Mouse (Mus musculus): ENCODE data around the gene Nell2.

Nell2 gene

GRCm38 (mm10) chr15:95334323-95335296, 193.7 kb downstream of the Nell2 start:
- peak; percentile 40 for DNase-seq (ENCODE audit: low read depth, low spot score)

- no peak for DNase-seq (ENCODE audit: low read depth, low spot score)
These were observed 195.1 kb downstream of the Nell2 start for GRCm38 (mm10) chr15:95333229-95333628.

GRCm38 (mm10) chr15:95330926-95331325, 197.4 kb downstream of the Nell2 start:
- DNase-seq (ENCODE audit: low read depth, low spot score) = no peak

- no peak for DNase-seq (ENCODE audit: low read depth, low spot score)
These were observed 205.6 kb downstream of the Nell2 start for GRCm38 (mm10) chr15:95322744-95323143.

GRCm38 (mm10) chr15:95316626-95317025, 211.7 kb downstream of the Nell2 start:
- DNase-seq (ENCODE audit: low read depth, low spot score) = no peak

GRCm38 (mm10) chr15:95314808-95315145, 213.6 kb downstream of the Nell2 start:
- DNase-seq (ENCODE audit: low read depth, low spot score) = no peak

GRCm38 (mm10) chr15:95314121-95314807, 214.1 kb downstream of the Nell2 start:
- DNase-seq (ENCODE audit: low read depth, low spot score) = peak; percentile 37

- no peak for DNase-seq (ENCODE audit: low read depth, low spot score)
These were observed 215.1 kb downstream of the Nell2 start for GRCm38 (mm10) chr15:95313286-95313685.

GRCm38 (mm10) chr15:95304102-95304501, 224.3 kb downstream of the Nell2 start:
- DNase-seq (ENCODE audit: low read depth, low spot score) = no peak

GRCm38 (mm10) chr15:95296561-95296960, 231.8 kb downstream of the Nell2 start:
- DNase-seq (ENCODE audit: low read depth, low spot score) = no peak

- DNase-seq (ENCODE audit: low read depth, low spot score) = no peak
These were observed 239.3 kb downstream of the Nell2 start for GRCm38 (mm10) chr15:95289047-95289446.

GRCm38 (mm10) chr15:95285199-95285598, 243.2 kb downstream of the Nell2 start:
- DNase-seq (ENCODE audit: low read depth, low spot score) = no peak

- no peak for DNase-seq (ENCODE audit: low read depth, low spot score)
These were observed 247.4 kb downstream of the Nell2 start for GRCm38 (mm10) chr15:95280986-95281385.

- no peak for DNase-seq (ENCODE audit: low read depth, low spot score)
These were observed 250.4 kb downstream of the Nell2 start for GRCm38 (mm10) chr15:95278001-95278400.

GRCm38 (mm10) chr15:95276556-95276955, 251.8 kb downstream of the Nell2 start:
- no peak for DNase-seq (ENCODE audit: low read depth, low spot score)

- no peak for DNase-seq (ENCODE audit: low read depth, low spot score)
These were observed 252.8 kb downstream of the Nell2 start for GRCm38 (mm10) chr15:95275553-95275952.

GRCm38 (mm10) chr15:95273236-95273635, 255.1 kb downstream of the Nell2 start:
- no peak for DNase-seq (ENCODE audit: low read depth, low spot score)

GRCm38 (mm10) chr15:95272167-95272566, 256.2 kb downstream of the Nell2 start:
- no peak for DNase-seq (ENCODE audit: low read depth, low spot score)

- DNase-seq (ENCODE audit: low read depth, low spot score) = no peak
These were observed 268.5 kb downstream of the Nell2 start for GRCm38 (mm10) chr15:95259671-95260450.

GRCm38 (mm10) chr15:95257131-95257530, 271.2 kb downstream of the Nell2 start:
- DNase-seq (ENCODE audit: low read depth, low spot score) = no peak

- no peak for DNase-seq (ENCODE audit: low read depth, low spot score)
These were observed 282.8 kb downstream of the Nell2 start for GRCm38 (mm10) chr15:95245516-95245915.

GRCm38 (mm10) chr15:95243876-95244275, 284.5 kb downstream of the Nell2 start:
- no peak for DNase-seq (ENCODE audit: low read depth, low spot score)
